In the genomic region with DNA sequence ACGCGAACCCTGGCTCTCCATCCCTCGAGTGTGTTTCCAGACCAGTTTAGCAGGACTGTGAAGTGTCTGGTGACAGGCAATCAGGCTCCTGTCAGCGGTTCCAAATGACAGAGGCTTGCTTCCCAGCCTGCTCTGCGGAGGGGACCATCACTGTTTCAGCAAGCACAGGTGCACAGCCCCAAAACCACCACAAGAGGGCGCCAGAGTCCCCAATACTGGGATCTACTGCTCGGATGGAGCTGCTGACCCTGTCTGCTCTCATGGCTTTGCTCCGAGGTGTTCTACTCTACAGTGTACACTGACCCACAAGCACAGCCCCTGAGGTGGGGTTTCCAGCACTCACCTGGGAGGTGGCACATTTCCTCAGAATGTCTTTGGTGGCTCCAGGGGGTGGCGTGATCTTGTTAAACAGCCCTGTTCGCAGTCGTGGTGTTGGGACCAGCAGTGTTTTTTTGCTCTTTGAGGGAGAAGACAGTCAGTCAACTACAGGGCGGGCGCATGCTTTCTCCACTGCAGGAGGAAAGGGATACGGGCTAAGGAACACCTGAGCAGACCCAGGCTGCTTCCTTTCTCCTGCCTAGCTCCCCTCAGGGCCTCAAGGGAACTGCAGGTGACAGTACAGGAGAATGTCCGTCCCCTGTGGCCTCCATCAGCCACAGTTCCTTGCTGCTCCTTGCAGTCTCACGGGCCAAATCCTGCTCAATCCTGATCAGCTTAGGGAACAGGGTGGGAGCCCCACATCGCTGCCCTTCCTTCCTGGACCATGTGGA, we compare ENCODE assay signal across 8 mouse cellular contexts. TPM values are rescaled to one million over a fixed set of nuclear protein-coding genes. Genes with fewer than 3 reads are reported as not detected.
DNase-seq lines count a peak whose midpoint lies in the region; ATAC-seq and TF ChIP-seq lines count a peak whose summit lies in the region.

No protein-coding gene starts in this region.

- no peak overlapping the region for H3K4me3 ChIP-seq in testis, adult 2 months (ENCODE audit: control insufficient read depth, low read depth, low read length)

- H3K27me3 ChIP-seq in testis, adult 2 months (ENCODE audit: control insufficient read depth, insufficient read depth, low read length), result no peaks in the 10 kb centered on the region

- no peaks in the 10 kb centered on the region for H3K36me3 ChIP-seq in testis, adult 2 months (ENCODE audit: control insufficient read depth, insufficient read depth, low read length)

- peaks cover 9% of the 10 kb centered on the region for H3K4me1 ChIP-seq in testis, adult 2 months (ENCODE audit: control insufficient read depth, insufficient read depth, low read length)

- TF ChIP-seq POLR2A in testis, adult 2 months (IDR thresholded peaks at IDR 0.05; ENCODE audit: control insufficient read depth, low read depth, low read length), result no peak

- H3K27ac ChIP-seq in testis, adult 2 months (ENCODE audit: control insufficient read depth, insufficient read depth, low read depth, low read length), result no peak overlapping the region

- ATAC-seq in inflammation-experienced regulatory T-cells, adult 6 months, result peak; percentile 19
- ATAC-seq in monocyte, adult 5-6 weeks (replicated peaks; ENCODE audit: insufficient number of reproducible peaks, low FRiP score, low TSS enrichment, poor library complexity, severe bottlenecking), result peak; percentile 51

- peak; percentile 49 for DNase-seq in ovary, postnatal 10 days (ENCODE audit: low spot score)
- no peak for DNase-seq in ovary, adult 18-20 months (ENCODE audit: low spot score)
- DNase-seq in cerebellum, adult 9-11 months, result peak; percentile 59
- peak; percentile 67 to 79 for DNase-seq in frontal cortex, postnatal 36 days (ENCODE audit: low spot score in 2 of 2)
- DNase-seq in left cerebral cortex, postnatal 10 days (ENCODE audit: extremely low spot score in 1 of 2, low spot score in 2 of 2), result peak; percentile 52 to 80

- peak; percentile 96 for TF ChIP-seq CTCF in testis, adult 2 months (IDR thresholded peaks at IDR 0.05; ENCODE audit: control insufficient read depth, insufficient read depth, insufficient replicate concordance, low read depth, low read length)

- intact Hi-C loops in left cerebral cortex, postnatal 10 days (cut with DNase I), result no loop called here

RNA-seq across cellular contexts. Expression of gene Mthfsd, which starts 4.0 kb away (rescaled TPM):
- 10 to 100 TPM; 17.1 to 32.0 (median 20.7) TPM for polyA plus RNA-seq in inflammation-experienced regulatory T-cells, adult 6 months (2017; shearing (Covaris generic))
- total RNA-seq in left cerebral cortex, postnatal 10 days (2021), result 10 to 100 TPM; 26.5 to 30.1 TPM
- 11.7 to 18.2 TPM (median 13.1 TPM) in 3 replicates for total RNA-seq in monocyte, adult 5-6 weeks (2017)
- polyA plus RNA-seq in testis, adult 2 months (2012; rRNA removed), result 70.3 and 73.6 TPM in 2 replicates

RNA-seq across cellular contexts. Expression of gene Foxc2, which starts 11.7 kb away (rescaled TPM):
- polyA plus RNA-seq in inflammation-experienced regulatory T-cells, adult 6 months (2017; shearing (Covaris generic)), result not detected
- total RNA-seq in left cerebral cortex, postnatal 10 days (2021), result 1 to 10 TPM; 2.8 to 3.1 TPM
- not detected in 3 replicates for total RNA-seq in monocyte, adult 5-6 weeks (2017)
- polyA plus RNA-seq in testis, adult 2 months (2012; rRNA removed), result 0.20 and 0.22 TPM in 2 replicates

RNA-seq across cellular contexts. Expression of gene Foxf1, which starts 20.0 kb away (rescaled TPM):
- under 1 TPM in 1 of 3 experiments, not detected in 2; 0.46 TPM for polyA plus RNA-seq in inflammation-experienced regulatory T-cells, adult 6 months (2017; shearing (Covaris generic))
- 1 to 10 TPM; 1.4 to 1.5 TPM for total RNA-seq in left cerebral cortex, postnatal 10 days (2021)
- 0.53 TPM in 1 of 3 replicates, not detected in the others for total RNA-seq in monocyte, adult 5-6 weeks (2017)
- polyA plus RNA-seq in testis, adult 2 months (2012; rRNA removed), result 0.98 and 1.1 TPM in 2 replicates

RNA-seq across cellular contexts. Expression of gene Foxl1, which starts 23.5 kb away (rescaled TPM):
- not detected for polyA plus RNA-seq in inflammation-experienced regulatory T-cells, adult 6 months (2017; shearing (Covaris generic))
- under 1 TPM in 1 of 2 experiments, not detected in 1; 0.36 TPM for total RNA-seq in left cerebral cortex, postnatal 10 days (2021)
- 0.29 TPM in 1 of 3 replicates, not detected in the others for total RNA-seq in monocyte, adult 5-6 weeks (2017)
- not detected in 2 replicates for polyA plus RNA-seq in testis, adult 2 months (2012; rRNA removed)
